In genomic region chr9:35163011-35163690, GRCm38 (mm10) we compare ENCODE assay signal across 10 mouse cellular contexts. TPM values are rescaled to one million over a fixed set of nuclear protein-coding genes. Genes with fewer than 3 reads are reported as not detected.
DNase-seq lines count a peak whose midpoint lies in the region; ATAC-seq and TF ChIP-seq lines count a peak whose summit lies in the region.
"Had no signal": no experiment of that assay in that cellular context is flagged by ENCODE, and none has a peak within 500 bp of the region (broad histone marks: within the 10 kb centered on the region; RNA-seq: fewer than 3 reads in every experiment).

No protein-coding gene starts in this region.

- H3K4me3 ChIP-seq in heart, adult 2 months, result peak overlapping the region; percentile 18
- no peak overlapping the region for H3K4me3 ChIP-seq in heart, embryonic 11.5 days (ENCODE audit: low read depth, low read length)
- H3K4me3 ChIP-seq: heart, embryonic 15.5 days; liver, embryonic 15.5 days had no signal

- no peaks in the 10 kb centered on the region for H3K9me3 ChIP-seq in heart, embryonic 11.5 days (replicated peaks; ENCODE audit: control insufficient read depth, low read length)
- H3K9me3 ChIP-seq: heart, embryonic 15.5 days; liver, embryonic 15.5 days had no signal

- no peak for TF ChIP-seq CTCF in heart, adult 2 months (IDR thresholded peaks at IDR 0.05)

- no peaks in the 10 kb centered on the region; the same call in 1 of the 2 replicates for H3K36me3 ChIP-seq in heart, adult 2 months (ENCODE audit: control insufficient read depth, insufficient read depth, low read length)
- no peaks in the 10 kb centered on the region for H3K36me3 ChIP-seq in heart, embryonic 11.5 days (ENCODE audit: control insufficient read depth, insufficient read depth, low read length)
- H3K36me3 ChIP-seq: heart, embryonic 15.5 days had no signal

- H3K79me2 ChIP-seq in heart, adult 2 months (replicated peaks; ENCODE audit: control insufficient read depth, insufficient read depth, low read length), result no peaks in the 10 kb centered on the region

- peak; percentile 78 for TF ChIP-seq EP300 in heart, adult 2 months (IDR thresholded peaks at IDR 0.05; ENCODE audit: insufficient read depth, low read depth, low read length)

- peaks cover 14% of the 10 kb centered on the region for H3K4me1 ChIP-seq in heart, adult 2 months (ENCODE audit: control insufficient read depth, insufficient read depth, low read length)
- no peaks in the 10 kb centered on the region for H3K4me1 ChIP-seq in heart, embryonic 11.5 days (ENCODE audit: control insufficient read depth, insufficient read depth, low read length)
- H3K4me1 ChIP-seq: heart, embryonic 15.5 days had no signal

- TF ChIP-seq POLR2A in heart, adult 2 months (IDR thresholded peaks at IDR 0.05; ENCODE audit: insufficient read depth, low read depth, low read length), result no peak

- intact Hi-C loops in heart, adult 2 months (cut with DNase I), result loop anchor here (10.0 kb wide), 1 partner anchor 298 kb away; no protein-coding TSS in a partner anchor
- intact Hi-C loops in gastrocnemius, postnatal 14 days (cut with DNase I; ENCODE audit: low total_unique reads), result loop anchor here (5.0 kb wide), 1 partner anchor 181 kb away; no protein-coding TSS in a partner anchor

- H3K4me2 ChIP-seq in heart, embryonic 11.5 days, result no peak overlapping the region
- H3K4me2 ChIP-seq: heart, embryonic 15.5 days; liver, embryonic 15.5 days had no signal

- no peaks in the 10 kb centered on the region for H3K27me3 ChIP-seq in heart, adult 2 months (ENCODE audit: control insufficient read depth, insufficient read depth, low read length)
- no peaks in the 10 kb centered on the region for H3K27me3 ChIP-seq in heart, embryonic 11.5 days (ENCODE audit: control insufficient read depth, insufficient read depth, low read length)
- H3K27me3 ChIP-seq: heart, embryonic 15.5 days; liver, embryonic 15.5 days had no signal

- H3K9ac ChIP-seq in heart, adult 2 months (ENCODE audit: low read depth, low read length), result peak overlapping the region; percentile 17
- H3K9ac ChIP-seq in heart, embryonic 11.5 days (ENCODE audit: low read depth, low read length), result no peak overlapping the region
- H3K9ac ChIP-seq: heart, embryonic 15.5 days; liver, embryonic 15.5 days had no signal

- DNase-seq in heart, adult 2 months, result peak; percentile 79 to 85
- peak; percentile 29 for DNase-seq in right cerebral cortex, postnatal 4 days
- no peak for DNase-seq in right cerebral cortex, postnatal 25 days
- DNase-seq in gastrocnemius, postnatal 14 days, result peak; percentile 73
- DNase-seq in ovary, postnatal 14 days (ENCODE audit: low spot score), result peak; percentile 29
- no peak for DNase-seq in MN1 (ENCODE audit: low spot score)
- no peak for DNase-seq in spleen, postnatal 14 days (ENCODE audit: low spot score in 2 of 2)

- 36% methylated on average over 11 of the region's 11 CpGs for WGBS in heart, adult 2 months
- WGBS in heart, embryonic 11.5 days (ENCODE audit: insufficient replicate concordance), result 84% methylated on average over 11 of the region's 11 CpGs

- peak overlapping the region; percentile 71 for H3K27ac ChIP-seq in heart, adult 2 months
- no peak overlapping the region for H3K27ac ChIP-seq in heart, embryonic 11.5 days (ENCODE audit: low read depth, low read length)
- H3K27ac ChIP-seq: heart, embryonic 15.5 days; liver, embryonic 15.5 days had no signal

- ATAC-seq in heart, embryonic 11.5 days (replicated peaks; ENCODE audit: insufficient number of reproducible peaks, low FRiP score, low TSS enrichment), result no peak

RNA-seq across cellular contexts. Expression of gene Dcps, which starts 12.7 kb away (rescaled TPM):
- 10 to 100 TPM; 14.4 to 15.1 TPM for total RNA-seq in heart, adult 2 months (2021)
- polyA plus RNA-seq in heart, adult 2 months (2012; rRNA removed), result 21.3 and 25.5 TPM in 2 replicates
- polyA plus RNA-seq in heart, embryonic 11.5 days (2014; fragmentation: Nextera tagmentation; extraction: Ambion mirVana), result 68.0 and 69.3 TPM in 2 replicates
- total RNA-seq in gastrocnemius, postnatal 14 days (2021), result 1 to 10 TPM; 5.8 to 7.4 TPM

RNA-seq across cellular contexts. Expression of gene Srpr, which starts 36.8 kb away (rescaled TPM):
- 10 to 100 TPM; 82.4 to 96.3 TPM for total RNA-seq in heart, adult 2 months (2021)
- 67.6 and 105 TPM in 2 replicates for polyA plus RNA-seq in heart, adult 2 months (2012; rRNA removed)
- polyA plus RNA-seq in heart, embryonic 11.5 days (2014; fragmentation: Nextera tagmentation; extraction: Ambion mirVana), result 95.7 and 107 TPM in 2 replicates
- 100 to 1,000 TPM; 167 to 168 TPM for total RNA-seq in gastrocnemius, postnatal 14 days (2021)

RNA-seq across cellular contexts. Expression of gene Tirap, which starts 36.9 kb away (rescaled TPM):
- 1 to 10 TPM; 4.9 to 6.5 TPM for total RNA-seq in heart, adult 2 months (2021)
- polyA plus RNA-seq in heart, adult 2 months (2012; rRNA removed), result 9.5 and 11.0 TPM in 2 replicates
- polyA plus RNA-seq in heart, embryonic 11.5 days (2014; fragmentation: Nextera tagmentation; extraction: Ambion mirVana), result 9.4 and 11.7 TPM in 2 replicates
- total RNA-seq in gastrocnemius, postnatal 14 days (2021), result 10 to 100 TPM; 17.0 to 20.0 TPM

RNA-seq across cellular contexts. Expression of gene St3gal4, which starts 44.1 kb away (rescaled TPM):
- 10 to 100 TPM; 26.1 to 29.5 TPM for total RNA-seq in heart, adult 2 months (2021)
- 8.6 and 11.9 TPM in 2 replicates for polyA plus RNA-seq in heart, adult 2 months (2012; rRNA removed)
- polyA plus RNA-seq in heart, embryonic 11.5 days (2014; fragmentation: Nextera tagmentation; extraction: Ambion mirVana), result 19.8 and 20.5 TPM in 2 replicates
- 1 to 10 TPM; 5.8 to 7.3 TPM for total RNA-seq in gastrocnemius, postnatal 14 days (2021)

RNA-seq across cellular contexts. Expression of gene Foxred1, which starts 47.7 kb away (rescaled TPM):
- 10 to 100 TPM; 70.4 to 75.6 TPM for total RNA-seq in heart, adult 2 months (2021)
- 56.8 and 100 TPM in 2 replicates for polyA plus RNA-seq in heart, adult 2 months (2012; rRNA removed)
- 44.9 and 49.6 TPM in 2 replicates for polyA plus RNA-seq in heart, embryonic 11.5 days (2014; fragmentation: Nextera tagmentation; extraction: Ambion mirVana)
- 10 to 100 TPM; 34.7 to 40.1 TPM for total RNA-seq in gastrocnemius, postnatal 14 days (2021)

Comparison
In these comparisons a context has a peak if more than half of its experiments do, and no peak if none do; other contexts are left out.
1. DNase-seq: peak in heart, adult 2 months (2 of 2), right cerebral cortex, postnatal 4 days (single experiment), gastrocnemius, postnatal 14 days (single experiment) and ovary, postnatal 14 days (single experiment); none in right cerebral cortex, postnatal 25 days (single experiment), MN1 (single experiment) and spleen, postnatal 14 days (0 of 2).